Mouse (Mus musculus) heart, adult 9 months (tissue): ENCODE results near the gene Olfr1089.

Source experiments
- DNase-seq, 2 experiments: peaks; one replicate each; pipeline ENCODE4 v3.0.0; 2022; ENCODE audit warnings: low spot score in 2 of 2

Gene Olfr1089

GRCm38 (mm10) chr2:86733601-86734000 is at the start of gene Olfr1089:
TSS of gene Olfr1089 (minus strand) at chr2:86733701.
- DNase-seq: no peak

GRCm38 (mm10) chr2:86782179-86782578 is 48.7 kb upstream of the Olfr1089 start, which contains the start of gene Olfr1093:
TSS of gene Olfr1093 (plus strand) at chr2:86782479.
- no peak for DNase-seq

- no peak for DNase-seq
Observed at GRCm38 (mm10) chr2:86761050-86761449, 27.5 kb upstream of the Olfr1089 start.

- DNase-seq: no peak
Observed at GRCm38 (mm10) chr2:86758893-86759292, 25.4 kb upstream of the Olfr1089 start, which contains the start of gene Olfr1090. TSS of gene Olfr1090 (minus strand) at chr2:86758993.

- DNase-seq: no peak
Observed at GRCm38 (mm10) chr2:86698295-86698694, 35.2 kb downstream of the Olfr1089 start, which contains the start of gene Olfr1087. TSS of gene Olfr1087 (minus strand) at chr2:86698395.
